Mouse (Mus musculus) left cerebral cortex, adult 2 months (tissue): ENCODE measurements around the gene Rgl3. TPM values are rescaled to one million over a fixed set of nuclear protein-coding genes. Genes with fewer than 3 reads are reported as not detected.
A peak's percentile ranks its signal among the peaks of the same experiment; 100 is the strongest.

Experiments used
- DNase-seq, 2 experiments: peaks; one replicate each; pipeline ENCODE4 v3.0.0; 2021 to 2022; ENCODE audit warnings: low spot score in 2 of 2, mixed read lengths in 1 of 2; ENCODE audit errors: extremely low spot score in 1 of 2
- H3K27ac ChIP-seq: fragments of 200-600 bp; 2 replicates; pipeline ENCODE4 v1.8.1; 2022
- H3K4me3 ChIP-seq: fragments of 200-600 bp; 2 replicates; pipeline ENCODE4 v1.8.1; 2022
- CTCF ChIP-seq: fragments of 200-600 bp; IDR thresholded peaks from 2 replicates; pipeline ENCODE4 v1.8.1; 2022; ENCODE audit warnings: antibody characterized with exemption, mild to moderate bottlenecking, moderate library complexity
- intact Hi-C: fragments of 180-260 bp; cut with DNase I; formaldehyde crosslinking; loops from one replicate; pipeline ENCODE4 v1.15.1; 2025
- total RNA-seq, 2 experiments: library from RNA; stranded (reverse); gene quantifications; 2 replicates each; pipeline ENCODE4 v1.2.3; 2021

Rgl3 gene
- total RNA-seq, 2 experiments from 2014 or later: 2.1 to 3.1 TPM

GRCm38 (mm10) chr9:21943046-21943445 lies 46.2 kb downstream of the Rgl3 start:
- no peak for TF ChIP-seq CTCF
- H3K27ac ChIP-seq: no peak overlapping the region
- intact Hi-C loops: no loop called here
- no peak for DNase-seq
- H3K4me3 ChIP-seq: no peak overlapping the region

- intact Hi-C loops: no loop called here
- DNase-seq: no peak
Observed at GRCm38 (mm10) chr9:21938234-21938855, 50.9 kb downstream of the Rgl3 start.

GRCm38 (mm10) chr9:21937711-21938175 lies 51.5 kb downstream of the Rgl3 start:
- intact Hi-C loops: no loop called here
- TF ChIP-seq CTCF: no peak
- no peak for DNase-seq
- Histone ChIP-seq H3K4me3 (peak overlapping the region; percentile 80), H3K27ac (0 out of 2 replicates have a peak overlapping the region, but pooled peaks have one; percentile 36)

More at GRCm38 (mm10) chr9:21938234-21938855, 50.9 kb downstream of the Rgl3 start:
- Histone ChIP-seq H3K27ac (no peak overlapping the region), H3K4me3 (peak overlapping the region; percentile 40)
- no peak for TF ChIP-seq CTCF

GRCm38 (mm10) chr9:21936692-21937570 lies 52.3 kb downstream of the Rgl3 start, which contains the start of gene Plppr2:
Gene Plppr2 (plus strand): TSS chr9:21937033.
- Histone ChIP-seq H3K27ac (peak within 1 kb of the TSS; percentile 95), H3K4me3 (peak within 1 kb of the TSS; percentile 80)
- intact Hi-C loops: no loop called here
- TF ChIP-seq CTCF: no peak
- DNase-seq: peak; percentile 97

- TF ChIP-seq CTCF: no peak
- no peak for DNase-seq
- no peak overlapping the region for H3K4me3 ChIP-seq
- intact Hi-C loops: no loop called here
- no peak overlapping the region for H3K27ac ChIP-seq
Observed at GRCm38 (mm10) chr9:21935466-21936131, 53.6 kb downstream of the Rgl3 start.

- intact Hi-C loops: no loop called here
- DNase-seq: no peak
- no peak for TF ChIP-seq CTCF
- Histone ChIP-seq H3K27ac (no peak overlapping the region), H3K4me3 (no peak overlapping the region)
Observed at GRCm38 (mm10) chr9:21934021-21934420, 55.2 kb downstream of the Rgl3 start.

GRCm38 (mm10) chr9:21932445-21933137 lies 56.7 kb downstream of the Rgl3 start:
- H3K27ac ChIP-seq: no peak overlapping the region
- TF ChIP-seq CTCF: no peak
- intact Hi-C loops: no loop called here
- DNase-seq: no peak
- H3K4me3 ChIP-seq: no peak overlapping the region

GRCm38 (mm10) chr9:21932006-21932405 lies 57.2 kb downstream of the Rgl3 start:
- DNase-seq: no peak
- Histone ChIP-seq H3K4me3 (no peak overlapping the region), H3K27ac (no peak overlapping the region)
- intact Hi-C loops: no loop called here
- no peak for TF ChIP-seq CTCF

GRCm38 (mm10) chr9:21929208-21929607 lies 60.0 kb downstream of the Rgl3 start:
- no peak for TF ChIP-seq CTCF
- Histone ChIP-seq H3K4me3 (no peak overlapping the region), H3K27ac (no peak overlapping the region)
- intact Hi-C loops: no loop called here
- no peak for DNase-seq

- peak within 1 kb of the TSS; percentile 67 for H3K4me3 ChIP-seq
- TF ChIP-seq CTCF: no peak
- DNase-seq: peak; percentile 87 to 92
- intact Hi-C loops: no loop called here
- peak within 1 kb of the TSS; percentile 88 for H3K27ac ChIP-seq
Observed at GRCm38 (mm10) chr9:21927208-21927753, 62.0 kb downstream of the Rgl3 start, which contains the start of the genes Ccdc159 and Tmem205. Gene Ccdc159 (plus strand): TSS chr9:21927471. Gene Tmem205 (minus strand): TSS chr9:21927556.

GRCm38 (mm10) chr9:21926784-21927183 lies 62.5 kb downstream of the Rgl3 start:
- TF ChIP-seq CTCF: no peak
- intact Hi-C loops: no loop called here
- no peak for DNase-seq
- Histone ChIP-seq H3K27ac (peak overlapping the region; percentile 88), H3K4me3 (peak overlapping the region; percentile 67)
